Mouse (Mus musculus) small intestine, adult 2 months (tissue): ENCODE results near the gene Anapc1.

Source experiments
- CTCF ChIP-seq: fragments of 200-500 bp; IDR thresholded peaks from 2 replicates; pipeline ENCODE4 v1.5.1; 2012; ENCODE audit warnings: low read depth, mild to moderate bottlenecking, control low read depth, inconsistent platforms, low read length, moderate library complexity, mixed read lengths; ENCODE audit not compliant: insufficient replicate concordance, insufficient read length; ENCODE audit errors: extremely low read depth
- POLR2A ChIP-seq: fragments of 200-500 bp; IDR thresholded peaks from 2 replicates; pipeline ENCODE4 v1.6.1; 2012; ENCODE audit warnings: low read depth, mild to moderate bottlenecking, control low read depth, inconsistent platforms, low read length, moderate library complexity

- TF ChIP-seq CTCF (no peak), POLR2A (no peak)
Observed at GRCm38 (mm10) chr2:128699201-128699885, 12.2 kb upstream of the Anapc1 start.
